Mouse (Mus musculus): ENCODE results near the gene Mustn1.
A peak's percentile ranks its signal among the peaks of the same experiment; 100 is the strongest.

- TF ChIP-seq CTCF (IDR thresholded peaks at IDR 0.05; ENCODE audit: extremely low read depth, insufficient read depth, low read length) (peak; percentile 59), POLR2A (IDR thresholded peaks at IDR 0.05; ENCODE audit: extremely low read depth, insufficient read depth, low read length) (no peak)
These were observed 2.1 kb downstream of the Mustn1 start for GRCm38 (mm10) chr14:30880811-30881717.

Data from cortical plate, adult 2 months (tissue).